Mouse (Mus musculus): ENCODE results near the gene Fgr. TPM values are rescaled to one million over a fixed set of nuclear protein-coding genes. Genes with fewer than 3 reads are reported as not detected.

The Fgr gene
- total RNA-seq, 1 experiment from 2014 or later, result 321 TPM

- no peak for ATAC-seq (ENCODE audit: extremely low read depth, insufficient number of reproducible peaks, low FRiP score, poor library complexity, severe bottlenecking)
These were observed 38.2 kb downstream of the Fgr start for GRCm38 (mm10) chr4:133011821-133012775.

GRCm38 (mm10) chr4:133012776-133013265, 38.9 kb downstream of the Fgr start:
- no peak for ATAC-seq (ENCODE audit: extremely low read depth, insufficient number of reproducible peaks, low FRiP score, poor library complexity, severe bottlenecking)

DNA sequence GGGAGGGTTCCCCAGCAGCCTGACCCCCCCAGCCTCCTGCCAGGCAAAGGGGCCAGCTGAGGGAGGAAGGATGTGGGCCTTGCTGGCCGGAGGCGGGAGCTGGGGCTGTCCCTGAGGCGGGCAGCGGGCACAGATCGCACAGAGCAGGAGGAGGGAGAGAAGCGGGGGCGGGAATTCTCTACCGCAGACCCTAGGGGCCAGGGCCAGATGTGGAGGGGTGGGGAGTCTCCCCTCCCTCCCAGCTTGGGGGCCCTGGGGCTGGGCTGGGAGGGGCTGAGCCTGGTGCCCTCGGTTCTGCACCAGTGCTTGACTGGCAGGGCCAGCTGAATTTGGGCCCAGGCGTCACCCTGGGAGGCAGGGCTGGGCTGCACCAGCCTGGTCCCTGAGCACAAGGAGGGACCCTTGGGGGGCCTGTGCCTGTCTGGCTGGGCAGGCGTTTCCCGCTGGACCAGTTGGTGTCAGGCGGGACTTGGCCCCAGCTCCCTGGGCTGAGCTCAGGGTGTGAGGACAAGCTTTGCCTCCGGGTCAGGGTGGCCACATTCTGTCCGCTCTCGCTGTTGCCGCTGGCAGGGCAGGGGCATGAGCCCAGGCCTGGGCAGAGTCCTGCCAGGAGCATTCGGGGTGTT, 39.5 kb downstream of the Fgr start:
- no peak for ATAC-seq (ENCODE audit: extremely low read depth, insufficient number of reproducible peaks, low FRiP score, poor library complexity, severe bottlenecking)

DNA sequence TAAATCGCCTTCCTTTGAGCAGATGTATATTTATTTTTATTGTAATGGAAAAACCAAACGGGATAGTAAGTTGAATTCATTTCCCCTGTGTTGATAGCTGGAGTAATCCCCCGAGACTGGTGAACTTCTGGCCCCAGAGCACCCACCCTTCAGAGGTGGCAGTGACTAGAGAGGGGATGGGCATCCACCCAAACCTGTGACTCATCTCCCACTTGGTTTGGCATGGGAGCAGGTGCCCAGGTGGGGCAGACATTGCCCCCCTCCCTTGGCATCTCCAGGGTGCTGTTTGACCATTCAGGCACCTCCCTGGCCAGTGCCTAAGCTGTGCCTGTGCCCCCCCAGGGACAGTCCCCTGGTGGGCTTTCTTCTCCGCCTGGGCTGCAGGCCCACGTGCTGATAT, 40.2 kb downstream of the Fgr start:
- ATAC-seq (ENCODE audit: extremely low read depth, insufficient number of reproducible peaks, low FRiP score, poor library complexity, severe bottlenecking), result no peak

DNA sequence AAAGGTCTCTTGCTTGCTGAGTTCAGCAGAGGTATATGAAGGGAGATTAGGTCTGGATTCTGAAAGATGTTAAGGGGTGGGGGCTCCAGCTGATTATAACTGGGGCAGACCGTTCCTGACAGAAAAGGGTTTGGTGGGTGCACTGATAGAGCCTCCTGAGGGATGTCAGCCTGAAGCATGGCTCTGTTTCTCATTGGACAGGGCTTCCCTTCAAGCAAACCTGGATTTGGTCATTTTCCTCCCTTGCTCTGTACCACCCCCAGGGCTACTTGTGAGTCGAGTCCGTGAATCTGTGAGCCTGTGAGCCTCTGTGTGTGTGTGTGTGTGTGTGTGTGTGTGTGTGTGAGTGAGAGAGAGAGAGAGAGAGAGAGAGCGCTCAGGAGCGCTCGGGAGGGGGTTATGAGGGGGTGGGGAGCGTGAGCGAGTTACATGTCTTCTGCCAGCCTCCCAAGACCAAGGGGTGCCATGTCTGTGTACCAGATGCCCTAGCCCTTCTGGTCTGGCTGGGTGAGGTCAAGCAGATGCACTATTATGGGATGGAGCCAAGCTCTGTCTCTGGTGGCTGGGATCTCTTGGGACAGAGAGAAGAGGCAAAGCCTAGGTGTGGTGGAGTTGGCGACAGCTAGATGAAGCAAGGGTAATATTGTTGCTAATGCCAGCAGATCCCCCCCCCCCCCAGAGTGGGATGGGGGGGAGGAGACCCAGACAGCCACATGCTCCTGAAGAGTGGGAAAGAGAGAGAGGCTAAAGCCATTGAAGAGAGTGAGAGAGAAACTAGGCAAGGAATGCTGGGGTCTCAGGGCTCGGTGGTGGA, 41.2 kb downstream of the Fgr start:
- ATAC-seq (ENCODE audit: extremely low read depth, insufficient number of reproducible peaks, low FRiP score, poor library complexity, severe bottlenecking), result no peak

GRCm38 (mm10) chr4:133015710-133016651, 42.1 kb downstream of the Fgr start:
- ATAC-seq (ENCODE audit: extremely low read depth, insufficient number of reproducible peaks, low FRiP score, poor library complexity, severe bottlenecking), result no peak

- no peak for ATAC-seq (ENCODE audit: extremely low read depth, insufficient number of reproducible peaks, low FRiP score, poor library complexity, severe bottlenecking)
These were observed 43.0 kb downstream of the Fgr start for GRCm38 (mm10) chr4:133016677-133017415.

DNA sequence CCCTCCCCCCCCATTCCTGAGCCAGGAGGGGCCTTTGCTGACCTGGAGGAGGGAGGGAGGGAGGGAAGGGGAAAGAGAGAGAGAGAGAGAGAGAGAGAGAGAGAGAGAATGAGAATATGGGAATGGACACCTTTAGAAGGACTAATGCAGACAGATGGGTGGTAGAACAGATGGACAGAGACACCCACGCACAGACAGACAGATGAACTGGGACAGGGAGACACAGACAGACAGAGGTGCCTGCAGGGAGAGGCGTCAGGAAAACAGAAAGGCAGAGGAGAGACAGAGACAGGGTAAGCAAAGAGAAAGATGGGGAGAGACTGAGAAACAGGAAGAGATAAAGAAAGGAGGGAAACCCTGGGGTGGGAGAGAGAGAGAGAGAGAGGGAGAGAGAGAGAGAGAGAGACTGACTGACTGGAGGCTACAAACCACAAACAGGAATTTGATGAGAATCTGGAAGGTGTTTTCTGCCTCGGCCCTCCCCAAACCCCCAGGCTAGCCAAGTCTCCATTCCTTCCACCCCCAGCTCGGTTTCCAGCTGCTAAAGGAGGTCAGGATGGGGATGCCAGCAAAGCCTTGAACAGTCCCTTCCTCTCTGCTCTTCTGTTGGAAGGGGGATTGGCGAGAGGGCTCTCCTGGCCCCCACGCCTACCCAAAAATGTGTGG, 43.8 kb downstream of the Fgr start:
- no peak for ATAC-seq (ENCODE audit: extremely low read depth, insufficient number of reproducible peaks, low FRiP score, poor library complexity, severe bottlenecking)

- ATAC-seq (ENCODE audit: extremely low read depth, insufficient number of reproducible peaks, low FRiP score, poor library complexity, severe bottlenecking), result no peak
These were observed 44.4 kb downstream of the Fgr start for GRCm38 (mm10) chr4:133018263-133018798.

DNA sequence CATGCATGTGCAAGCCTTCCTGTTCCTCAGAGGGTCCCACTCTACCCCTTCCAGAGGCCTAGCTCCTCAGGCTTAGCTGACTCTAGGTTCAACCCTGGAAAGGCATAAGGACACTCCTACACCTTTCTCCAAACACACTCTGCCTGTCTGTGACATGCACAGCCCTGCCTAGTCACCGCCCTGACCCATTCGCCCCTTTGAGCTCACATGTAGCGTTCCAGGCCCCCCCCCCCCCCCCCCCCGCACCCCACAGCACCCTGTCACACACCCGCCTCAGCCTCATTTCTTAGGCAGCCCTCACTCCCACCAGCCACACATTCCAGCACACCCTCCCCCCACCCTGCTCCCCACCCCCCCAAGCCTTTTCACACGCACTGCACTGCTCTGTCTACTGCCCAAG, 46.8 kb downstream of the Fgr start:
- ATAC-seq (ENCODE audit: extremely low read depth, insufficient number of reproducible peaks, low FRiP score, poor library complexity, severe bottlenecking), result no peak

DNA sequence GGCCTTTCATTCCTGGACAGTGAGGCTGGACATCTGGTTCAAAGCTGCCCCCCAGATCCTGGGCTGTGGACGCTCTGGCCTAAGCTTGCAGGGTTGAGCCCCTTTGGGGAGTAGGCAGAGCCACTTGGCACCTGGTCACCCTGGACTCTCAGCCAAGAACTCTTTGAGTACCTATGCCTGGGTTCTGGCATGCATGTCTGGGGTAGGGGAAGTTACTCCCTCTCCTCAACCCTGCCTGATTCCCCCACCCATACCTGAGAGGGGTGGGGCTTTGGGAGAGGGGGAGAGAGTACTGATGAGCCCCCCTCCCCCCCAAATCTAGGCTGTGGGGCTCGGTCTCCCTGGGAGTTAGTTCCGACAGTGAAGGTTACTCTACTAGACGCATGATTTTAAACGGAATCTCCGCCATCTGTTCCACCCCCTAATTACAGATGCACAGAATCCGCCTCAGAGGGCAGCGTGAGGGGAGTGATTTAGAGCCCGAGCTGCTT, 47.3 kb downstream of the Fgr start:
- no peak for ATAC-seq (ENCODE audit: extremely low read depth, insufficient number of reproducible peaks, low FRiP score, poor library complexity, severe bottlenecking)

- no peak for ATAC-seq (ENCODE audit: extremely low read depth, insufficient number of reproducible peaks, low FRiP score, poor library complexity, severe bottlenecking)
These were observed 48.3 kb downstream of the Fgr start for GRCm38 (mm10) chr4:133022217-133022616.

GRCm38 (mm10) chr4:133022954-133023635, 49.2 kb downstream of the Fgr start:
- no peak for ATAC-seq (ENCODE audit: extremely low read depth, insufficient number of reproducible peaks, low FRiP score, poor library complexity, severe bottlenecking)

DNA sequence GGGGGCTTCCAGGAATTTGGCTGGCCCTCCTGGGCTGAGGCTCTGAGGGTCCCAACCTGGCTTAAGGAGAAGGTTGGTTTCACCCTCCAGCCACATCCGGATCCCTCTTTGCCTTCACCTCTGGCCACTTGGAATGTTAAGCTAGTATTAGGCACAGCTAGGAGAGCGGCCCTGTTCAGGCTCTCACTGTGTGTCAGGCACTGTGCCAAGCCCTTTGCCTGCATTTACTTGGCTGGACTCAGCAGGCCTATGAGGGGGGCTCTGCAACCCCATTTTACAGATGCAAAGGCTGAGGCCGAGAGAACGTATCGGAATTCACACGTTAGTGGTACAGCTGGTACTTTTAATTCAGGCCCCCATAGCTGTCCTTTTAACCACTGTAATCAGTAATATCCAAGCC, 49.7 kb downstream of the Fgr start:
- ATAC-seq (ENCODE audit: extremely low read depth, insufficient number of reproducible peaks, low FRiP score, poor library complexity, severe bottlenecking), result no peak

- no peak for ATAC-seq (ENCODE audit: extremely low read depth, insufficient number of reproducible peaks, low FRiP score, poor library complexity, severe bottlenecking)
These were observed 50.5 kb downstream of the Fgr start for GRCm38 (mm10) chr4:133024404-133024803.

DNA sequence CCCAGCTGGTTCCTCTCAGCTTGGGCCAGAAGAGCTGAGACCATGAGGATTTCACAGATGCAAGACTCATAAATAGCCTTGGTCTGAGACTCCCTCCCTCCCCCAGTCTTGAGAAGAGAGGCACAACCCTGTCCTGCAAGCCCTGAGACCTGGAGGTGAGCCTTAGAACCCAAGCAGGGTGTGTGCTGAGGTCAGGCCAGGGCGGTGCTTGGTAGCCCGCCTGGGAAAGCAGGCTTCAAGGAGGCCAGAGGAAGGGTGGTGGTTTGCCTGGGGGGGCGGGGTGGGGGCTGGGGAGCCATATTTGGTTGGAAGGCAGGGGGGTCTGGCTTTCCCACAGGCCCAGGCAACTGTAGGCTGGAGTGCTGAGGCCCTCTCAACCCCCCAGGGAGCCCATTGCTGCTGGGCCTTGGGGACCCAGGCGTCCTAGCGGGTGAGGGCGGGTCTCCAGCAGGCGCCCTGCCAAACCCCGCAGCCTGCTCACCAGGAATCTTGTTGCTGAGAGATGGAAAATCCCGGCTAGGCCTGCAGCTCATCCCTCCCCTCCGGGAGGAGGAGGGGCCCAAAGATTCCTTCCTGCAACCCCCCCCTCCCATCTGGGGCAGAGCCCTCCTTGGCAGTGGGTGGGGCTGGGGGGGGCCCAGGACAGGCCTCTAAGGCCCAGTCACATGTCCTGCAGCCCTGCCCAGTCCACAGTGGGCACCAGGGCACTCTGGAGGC, 51.2 kb downstream of the Fgr start:
- ATAC-seq (ENCODE audit: extremely low read depth, insufficient number of reproducible peaks, low FRiP score, poor library complexity, severe bottlenecking), result no peak
